Mouse (Mus musculus) hematopoietic stem cell, adult 5-6 weeks (primary cell): ENCODE results near the gene Tbc1d8. TPM values are rescaled to one million over a fixed set of nuclear protein-coding genes. Genes with fewer than 3 reads are reported as not detected.

Experiments used
- ATAC-seq, 2 experiments: fragments of 125-278 bp in 1 of 2; replicated peaks in 1 of 2; 2 replicates each; pipeline ENCODE4 v1.8.0; 2016 to 2017; ENCODE audit warnings: inconsistent platforms in 2 of 2, mild to moderate bottlenecking in 2 of 2, moderate number of reproducible peaks in 2 of 2, low read depth in 1 of 2, moderate TSS enrichment in 1 of 2; ENCODE audit not compliant: low FRiP score in 2 of 2, poor library complexity in 2 of 2, severe bottlenecking in 2 of 2, insufficient read depth in 1 of 2, low TSS enrichment in 1 of 2
- total RNA-seq: library from RNA; stranded (forward); fragments of 172-1452, 232-1000 nt; gene quantifications from 2 replicates; pipeline ENCODE4 v1.2.3, GENCODE M21; 2017

The Tbc1d8 gene
- total RNA-seq: 8.6 and 14.8 TPM in 2 replicates

GRCm38 (mm10) chr1:39478057-39478895, at the start of gene Tbc1d8:
Tbc1d8 (minus strand) TSS chr1:39478755.
- peak; percentile 68 to 82 for ATAC-seq

- no peak for ATAC-seq
Measured at GRCm38 (mm10) chr1:39528319-39528718, 49.8 kb upstream of the Tbc1d8 start.

GRCm38 (mm10) chr1:39527432-39527831, 48.9 kb upstream of the Tbc1d8 start:
- peak; percentile 58 to 60; a peak in 3 of 4 replicates for ATAC-seq

GRCm38 (mm10) chr1:39526371-39527167, 48.0 kb upstream of the Tbc1d8 start:
- no peak for ATAC-seq

GRCm38 (mm10) chr1:39525763-39526162, 47.2 kb upstream of the Tbc1d8 start:
- ATAC-seq: peak; percentile 91

GRCm38 (mm10) chr1:39522519-39522918, 44.0 kb upstream of the Tbc1d8 start:
- peak; percentile 34 to 38; a peak in 1 of 4 replicates for ATAC-seq

- no peak for ATAC-seq
Measured at GRCm38 (mm10) chr1:39521326-39521725, 42.8 kb upstream of the Tbc1d8 start.

- ATAC-seq: no peak
Measured at GRCm38 (mm10) chr1:39515303-39515991, 36.9 kb upstream of the Tbc1d8 start.

- no peak for ATAC-seq
Measured at GRCm38 (mm10) chr1:39512183-39512582, 33.6 kb upstream of the Tbc1d8 start.

- no peak for ATAC-seq
Measured at GRCm38 (mm10) chr1:39511775-39512174, 33.2 kb upstream of the Tbc1d8 start.

GRCm38 (mm10) chr1:39505600-39505999, 27.0 kb upstream of the Tbc1d8 start:
- no peak for ATAC-seq

- ATAC-seq: peak; percentile 27 to 48; a peak in 1 of 4 replicates
Measured at GRCm38 (mm10) chr1:39504261-39504660, 25.7 kb upstream of the Tbc1d8 start.

GRCm38 (mm10) chr1:39502817-39503633, 24.5 kb upstream of the Tbc1d8 start:
- ATAC-seq: peak; percentile 74 to 90

- ATAC-seq: no peak; a peak in 1 of 4 replicates
Measured at GRCm38 (mm10) chr1:39499485-39499941, 21.0 kb upstream of the Tbc1d8 start.

GRCm38 (mm10) chr1:39497748-39498147, 19.2 kb upstream of the Tbc1d8 start:
- ATAC-seq: no peak

GRCm38 (mm10) chr1:39496995-39497394, 18.4 kb upstream of the Tbc1d8 start:
- no peak for ATAC-seq

- ATAC-seq: no peak; a peak in 1 of 4 replicates
Measured at GRCm38 (mm10) chr1:39493664-39494063, 15.1 kb upstream of the Tbc1d8 start.
